Mouse (Mus musculus) cerebellum, postnatal 10 days (tissue): ENCODE measurements around the gene Hectd3.

ENCODE experiments used
- DNase-seq, 2 experiments: peaks; one replicate each; pipeline ENCODE4 v3.0.0; 2021; ENCODE audit warnings: mixed read lengths in 2 of 2

The Hectd3 gene

GRCm38 (mm10) chr4:117017738-117018137, 22.6 kb downstream of the Hectd3 start:
- no peak for DNase-seq

GRCm38 (mm10) chr4:117018327-117018726, 23.2 kb downstream of the Hectd3 start:
- DNase-seq, result no peak

- peak; percentile 93 to 95 for DNase-seq
Measured at GRCm38 (mm10) chr4:117019206-117020134, 24.4 kb downstream of the Hectd3 start, which contains the start of gene Eif2b3. Eif2b3 (plus strand) TSS chr4:117019402.

GRCm38 (mm10) chr4:117023469-117023868, 28.4 kb downstream of the Hectd3 start:
- DNase-seq, result no peak

GRCm38 (mm10) chr4:117031105-117031504, 36.0 kb downstream of the Hectd3 start:
- no peak for DNase-seq

GRCm38 (mm10) chr4:117039925-117040687, 45.0 kb downstream of the Hectd3 start:
- peak; percentile 84 to 85 for DNase-seq

GRCm38 (mm10) chr4:117040791-117041190, 45.7 kb downstream of the Hectd3 start:
- DNase-seq, result peak in 1 of 2 experiments; percentile 14

- peak; percentile 43 to 63 for DNase-seq
Measured at GRCm38 (mm10) chr4:117041283-117041721, 46.2 kb downstream of the Hectd3 start.

GRCm38 (mm10) chr4:117048836-117049235, 53.7 kb downstream of the Hectd3 start:
- no peak for DNase-seq

GRCm38 (mm10) chr4:117049485-117049884, 54.4 kb downstream of the Hectd3 start:
- DNase-seq, result no peak

GRCm38 (mm10) chr4:117052626-117053025, 57.5 kb downstream of the Hectd3 start:
- peak; percentile 68 to 74 for DNase-seq

GRCm38 (mm10) chr4:117053956-117054355, 58.8 kb downstream of the Hectd3 start:
- DNase-seq, result peak; percentile 52 to 62
